Mouse (Mus musculus): ENCODE results near the gene Ttll2.
"Not testable (repeated sequence)": the region's sequence is repeated elsewhere in the genome, so short reads cannot be mapped to it uniquely, and the experiment has no call there.

The Ttll2 gene

DNA sequence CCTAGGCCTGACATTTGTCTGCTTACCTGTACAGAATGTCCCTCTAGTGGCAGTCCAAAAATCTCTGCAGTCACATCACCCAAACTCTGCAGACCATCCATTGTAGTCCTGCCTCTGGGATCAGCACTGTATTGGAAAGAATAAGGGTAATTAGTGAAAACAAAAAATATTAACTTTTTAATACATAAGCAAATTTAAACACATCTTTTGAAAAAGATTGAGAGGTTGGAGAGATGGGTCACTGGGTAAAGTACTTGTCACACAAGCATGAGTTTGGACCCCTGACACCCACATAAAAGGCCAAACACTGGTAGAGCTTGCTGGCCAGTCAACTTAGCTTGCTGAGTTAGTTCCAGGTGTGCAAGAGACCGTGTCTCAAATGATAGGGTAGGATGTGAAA lies at the start of gene Ttll2:
Gene Ttll2, minus strand, starts transcription at position 101 of the 400 bp plus-strand sequence.
- H3K9me3 ChIP-seq (ENCODE audit: low read length); H3K4me1 ChIP-seq (replicated peaks; ENCODE audit: low read depth, low read length); H3K36me3 ChIP-seq (ENCODE audit: insufficient read depth, low read length); H3K4me3 ChIP-seq (replicated peaks; ENCODE audit: low read length); H3K27me3 ChIP-seq (ENCODE audit: insufficient read depth, low read length): not testable (repeated sequence)

DNA sequence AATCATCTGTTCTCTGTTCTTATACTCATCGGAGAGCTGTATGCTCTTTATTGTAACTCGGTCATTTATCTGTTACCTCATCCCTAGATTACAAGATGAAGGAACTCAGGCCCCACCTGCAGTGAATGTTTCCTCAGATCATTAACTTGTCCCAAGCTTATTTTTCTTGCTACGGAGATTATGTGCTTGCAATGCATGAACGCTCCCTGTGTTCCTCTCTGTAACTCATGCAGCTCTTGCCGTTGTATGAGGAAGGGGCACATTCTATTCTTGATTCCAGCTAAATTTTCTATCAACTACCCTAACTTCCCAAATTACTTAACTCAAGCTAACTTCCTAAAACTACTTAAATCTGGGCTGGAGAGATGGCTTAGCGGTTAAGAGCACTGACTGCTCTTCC lies 47.3 kb upstream of the Ttll2 start:
- not testable (repeated sequence) for H3K4me3 ChIP-seq (replicated peaks; ENCODE audit: low read length); H3K9me3 ChIP-seq (ENCODE audit: low read length); H3K36me3 ChIP-seq (ENCODE audit: insufficient read depth, low read length); H3K27me3 ChIP-seq (ENCODE audit: insufficient read depth, low read length); H3K4me1 ChIP-seq (replicated peaks; ENCODE audit: low read depth, low read length)

DNA sequence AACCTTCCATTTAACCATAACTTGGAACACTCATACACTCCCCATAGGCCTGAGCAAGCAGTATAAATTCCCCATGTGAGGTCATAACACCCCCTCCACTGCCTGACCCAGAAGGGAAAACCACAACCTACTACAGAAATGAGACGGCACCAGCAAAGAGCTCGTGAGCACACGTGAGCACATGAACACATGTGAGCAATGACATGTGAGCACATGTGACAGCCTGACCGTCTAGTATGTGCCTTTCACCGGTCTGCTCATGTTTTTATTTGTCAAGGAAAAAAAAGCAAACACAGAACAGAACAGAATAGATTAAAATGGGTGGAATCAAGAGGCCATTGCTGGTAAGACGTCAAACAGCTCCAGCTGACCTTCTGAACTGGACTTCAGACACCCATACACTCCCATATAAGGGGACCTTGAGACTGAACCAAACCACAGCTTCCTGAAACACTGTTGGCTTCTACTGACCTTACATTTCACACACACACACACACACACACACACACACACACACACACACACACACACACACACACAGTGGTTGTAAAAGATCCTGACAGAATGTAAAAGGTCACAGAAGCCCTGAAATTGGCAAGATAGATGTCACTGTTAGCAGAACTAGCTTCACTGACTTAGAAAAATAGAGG lies 45.8 kb upstream of the Ttll2 start:
- not testable (repeated sequence) for H3K4me1 ChIP-seq (replicated peaks; ENCODE audit: low read depth, low read length); H3K27me3 ChIP-seq (ENCODE audit: insufficient read depth, low read length); H3K9me3 ChIP-seq (ENCODE audit: low read length); H3K36me3 ChIP-seq (ENCODE audit: insufficient read depth, low read length); H3K4me3 ChIP-seq (replicated peaks; ENCODE audit: low read length)

DNA sequence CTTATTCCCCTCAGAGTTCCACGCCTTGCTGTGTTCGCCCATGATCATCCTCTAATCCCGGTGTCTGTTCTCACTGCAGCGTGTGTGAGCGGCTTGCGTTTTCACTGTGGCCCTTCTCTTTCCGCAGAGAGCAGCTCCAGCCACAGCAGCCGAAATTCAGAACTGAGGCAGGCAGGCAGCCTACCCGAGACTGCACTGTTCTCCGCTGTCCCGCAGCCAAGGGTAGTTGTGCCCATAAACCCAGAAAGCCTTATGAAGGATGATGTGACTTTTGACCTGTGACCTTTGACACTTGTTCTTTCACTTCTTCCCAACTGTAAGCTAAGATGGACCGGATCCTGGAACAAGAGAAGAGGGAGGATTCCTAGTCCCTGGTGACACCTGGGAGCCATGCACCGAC lies 44.6 kb upstream of the Ttll2 start:
- not testable (repeated sequence) for H3K4me3 ChIP-seq (replicated peaks; ENCODE audit: low read length); H3K9me3 ChIP-seq (ENCODE audit: low read length); H3K27me3 ChIP-seq (ENCODE audit: insufficient read depth, low read length); H3K36me3 ChIP-seq (ENCODE audit: insufficient read depth, low read length); H3K4me1 ChIP-seq (replicated peaks; ENCODE audit: low read depth, low read length)

DNA sequence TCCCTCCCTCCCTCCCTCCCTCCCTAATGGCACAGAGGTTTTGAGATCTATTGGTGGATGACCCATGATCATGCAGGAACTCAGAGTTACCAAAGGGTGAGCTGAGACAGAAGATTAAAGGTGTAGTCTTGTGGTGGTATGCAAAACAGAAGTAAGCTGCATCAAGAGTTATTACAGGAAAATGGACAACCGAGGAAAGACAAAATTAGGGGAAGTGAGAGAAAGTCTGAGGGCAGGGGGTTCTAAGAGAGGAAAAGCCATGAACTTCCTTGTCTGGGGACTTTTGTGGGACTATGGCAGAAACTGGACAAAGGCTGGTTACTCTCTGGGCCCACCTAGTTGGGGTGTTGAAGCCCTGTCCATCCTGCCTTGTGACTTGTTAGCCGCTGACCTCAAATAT lies 43.8 kb upstream of the Ttll2 start:
- not testable (repeated sequence) for H3K9me3 ChIP-seq (ENCODE audit: low read length)

DNA sequence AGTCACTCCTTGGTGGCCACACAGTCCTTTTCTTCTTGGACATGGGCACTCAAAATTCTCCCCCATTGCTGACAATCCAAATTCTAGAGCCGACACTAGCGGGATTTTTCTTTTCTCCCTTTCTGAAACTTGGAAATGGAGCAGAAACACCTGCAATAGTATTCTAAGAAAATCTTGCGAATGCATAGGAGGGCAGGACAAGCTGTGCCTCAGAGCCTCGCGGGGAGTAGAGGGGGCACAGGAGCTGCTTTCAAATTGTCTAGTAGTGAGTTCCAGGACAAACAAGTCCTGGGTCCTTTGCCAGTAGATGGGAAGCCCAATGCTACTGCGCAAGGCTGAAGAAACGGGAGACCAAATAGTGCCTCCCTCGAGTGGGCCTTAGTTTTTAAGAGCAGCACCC lies 43.2 kb upstream of the Ttll2 start:
- H3K27me3 ChIP-seq (ENCODE audit: insufficient read depth, low read length); H3K4me3 ChIP-seq (replicated peaks; ENCODE audit: low read length); H3K9me3 ChIP-seq (ENCODE audit: low read length); H3K36me3 ChIP-seq (ENCODE audit: insufficient read depth, low read length); H3K4me1 ChIP-seq (replicated peaks; ENCODE audit: low read depth, low read length): not testable (repeated sequence)

More for the DNA sequence above, 43.8 kb upstream of the Ttll2 start:
- not testable (repeated sequence) for H3K27me3 ChIP-seq (ENCODE audit: insufficient read depth, low read length); H3K36me3 ChIP-seq (ENCODE audit: insufficient read depth, low read length); H3K4me3 ChIP-seq (replicated peaks; ENCODE audit: low read length); H3K4me1 ChIP-seq (replicated peaks; ENCODE audit: low read depth, low read length)

DNA sequence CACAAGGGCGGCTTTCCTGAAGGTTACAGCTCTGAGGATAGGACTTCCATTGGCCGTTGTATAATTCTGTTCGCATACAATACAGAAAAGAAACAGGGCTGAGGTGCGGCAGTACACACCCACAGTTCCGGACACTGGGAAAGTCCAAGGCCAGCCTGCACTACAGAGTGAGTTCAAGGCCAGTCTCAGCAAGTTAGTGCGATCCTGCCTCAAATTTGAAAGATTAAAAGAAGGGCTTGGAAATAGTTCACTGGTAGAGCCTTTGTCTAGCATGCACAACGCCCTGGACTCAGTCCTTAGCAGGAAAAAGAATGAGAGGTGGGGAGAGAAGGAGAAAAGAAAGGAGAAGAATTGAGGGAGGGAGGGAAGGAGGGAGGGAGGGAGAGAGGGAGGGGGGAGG lies 42.6 kb upstream of the Ttll2 start:
- H3K4me1 ChIP-seq (replicated peaks; ENCODE audit: low read depth, low read length); H3K27me3 ChIP-seq (ENCODE audit: insufficient read depth, low read length); H3K4me3 ChIP-seq (replicated peaks; ENCODE audit: low read length); H3K9me3 ChIP-seq (ENCODE audit: low read length); H3K36me3 ChIP-seq (ENCODE audit: insufficient read depth, low read length): not testable (repeated sequence)

DNA sequence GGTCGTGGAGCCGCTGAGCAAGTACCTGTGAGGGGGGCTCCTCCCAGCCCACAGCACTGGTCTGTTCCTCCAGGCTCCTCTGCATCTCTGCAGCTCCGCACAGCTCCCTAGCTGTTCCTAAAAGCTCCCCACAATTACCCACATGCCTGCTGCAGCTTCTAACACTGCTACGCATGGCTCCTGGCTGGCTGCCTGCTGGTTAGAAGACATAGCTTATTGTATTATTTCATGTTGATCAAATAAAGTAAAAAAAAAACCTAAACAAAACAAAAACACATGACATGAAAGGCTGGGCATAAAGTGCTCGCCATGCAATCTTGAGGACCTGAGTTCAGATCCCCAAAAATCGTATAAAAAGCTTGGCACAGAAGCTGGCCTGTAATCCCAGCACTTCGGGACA lies 37.4 kb upstream of the Ttll2 start:
- not testable (repeated sequence) for H3K36me3 ChIP-seq (ENCODE audit: insufficient read depth, low read length); H3K4me3 ChIP-seq (replicated peaks; ENCODE audit: low read length)

DNA sequence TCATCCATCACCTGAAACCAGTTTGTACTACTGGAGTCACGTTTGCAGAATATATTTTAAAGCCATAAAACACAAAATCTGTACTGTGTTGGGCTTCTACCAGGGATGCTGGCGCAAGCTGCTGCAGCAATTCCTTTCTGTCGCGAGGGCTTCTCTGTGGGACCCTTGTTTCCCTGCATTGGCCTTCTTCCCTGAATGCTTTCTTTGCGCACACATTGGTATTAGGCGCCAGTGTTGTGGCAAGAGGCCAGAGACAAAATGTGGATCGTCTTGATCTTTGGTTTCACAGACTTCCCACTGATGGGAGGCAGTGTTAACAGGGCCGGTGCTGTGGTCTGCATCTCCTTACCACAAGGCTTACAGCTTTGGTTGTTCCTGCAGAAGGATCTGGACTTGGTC lies 36.5 kb upstream of the Ttll2 start:
- H3K4me3 ChIP-seq (replicated peaks; ENCODE audit: low read length); H3K27me3 ChIP-seq (ENCODE audit: insufficient read depth, low read length); H3K9me3 ChIP-seq (ENCODE audit: low read length); H3K4me1 ChIP-seq (replicated peaks; ENCODE audit: low read depth, low read length); H3K36me3 ChIP-seq (ENCODE audit: insufficient read depth, low read length): not testable (repeated sequence)

More for the DNA sequence above, 37.4 kb upstream of the Ttll2 start:
- H3K9me3 ChIP-seq (ENCODE audit: low read length); H3K27me3 ChIP-seq (ENCODE audit: insufficient read depth, low read length); H3K4me1 ChIP-seq (replicated peaks; ENCODE audit: low read depth, low read length): not testable (repeated sequence)

DNA sequence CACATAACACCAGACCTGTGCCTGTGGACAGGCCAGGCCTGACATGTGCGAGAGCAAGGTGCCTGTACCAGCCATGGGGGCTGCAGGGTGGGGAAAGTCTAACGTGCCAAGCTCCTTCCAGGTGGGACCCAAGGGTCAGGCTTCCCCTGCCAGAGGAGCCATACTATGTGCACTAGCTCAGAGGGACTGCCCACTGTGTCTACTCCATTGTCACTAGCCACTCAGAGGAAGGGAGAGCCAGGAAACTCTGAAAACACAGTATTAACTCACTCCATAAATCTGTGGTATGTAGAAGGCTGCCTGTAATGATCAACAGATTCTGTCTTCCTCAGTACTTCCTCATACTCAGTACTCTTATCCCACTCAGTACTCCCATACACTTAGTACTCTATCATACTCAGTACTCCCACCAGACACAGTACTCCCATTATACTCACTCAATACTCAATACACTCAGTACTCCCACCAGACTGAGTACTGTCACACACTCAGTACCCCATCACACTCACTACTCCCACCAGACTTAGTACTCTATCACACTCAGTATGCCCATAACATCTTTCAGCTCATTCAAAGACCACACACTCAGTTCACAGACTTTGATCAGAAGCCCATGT lies 36.0 kb upstream of the Ttll2 start:
- H3K36me3 ChIP-seq (ENCODE audit: insufficient read depth, low read length); H3K4me1 ChIP-seq (replicated peaks; ENCODE audit: low read depth, low read length); H3K4me3 ChIP-seq (replicated peaks; ENCODE audit: low read length); H3K9me3 ChIP-seq (ENCODE audit: low read length); H3K27me3 ChIP-seq (ENCODE audit: insufficient read depth, low read length): not testable (repeated sequence)

DNA sequence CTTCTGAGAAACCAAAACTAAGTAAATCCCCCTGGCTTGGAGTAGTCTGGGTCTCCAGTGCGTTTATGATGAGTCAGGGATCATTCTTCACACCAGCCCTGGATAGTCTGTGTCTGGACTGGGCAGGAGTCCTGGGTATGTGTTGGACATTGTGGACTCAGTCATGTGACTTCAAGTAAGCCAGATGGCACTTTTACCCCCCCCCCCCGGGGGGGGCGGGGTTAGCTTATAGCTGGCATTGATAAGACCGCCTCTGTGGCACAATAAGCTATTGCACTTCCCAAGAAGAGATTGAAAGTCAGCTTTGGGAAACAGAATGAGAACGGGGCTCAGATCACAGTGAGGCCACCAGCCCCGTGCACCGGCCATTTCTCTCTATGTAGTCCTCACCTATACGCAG lies 33.5 kb upstream of the Ttll2 start:
- not testable (repeated sequence) for H3K4me1 ChIP-seq (replicated peaks; ENCODE audit: low read depth, low read length); H3K27me3 ChIP-seq (ENCODE audit: insufficient read depth, low read length); H3K36me3 ChIP-seq (ENCODE audit: insufficient read depth, low read length); H3K4me3 ChIP-seq (replicated peaks; ENCODE audit: low read length); H3K9me3 ChIP-seq (ENCODE audit: low read length)

DNA sequence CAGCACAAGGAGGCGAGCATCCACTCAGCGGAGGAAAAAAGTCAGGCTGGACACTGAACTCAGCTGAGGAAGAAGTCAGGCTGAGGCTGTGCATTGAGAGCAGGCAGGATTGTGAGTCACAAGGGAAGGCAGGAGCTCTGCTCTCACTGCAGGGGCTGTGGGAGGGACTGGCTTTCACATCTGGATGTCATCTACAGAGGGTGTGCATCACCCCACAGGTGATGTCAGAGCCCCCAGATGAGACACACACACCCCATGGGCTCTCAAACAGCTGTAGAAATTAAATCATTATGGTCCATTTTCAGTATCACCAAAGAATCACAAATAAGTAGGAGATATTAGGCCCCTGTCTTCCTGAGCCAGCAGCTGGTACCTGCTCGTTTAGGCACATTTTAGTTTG lies 32.9 kb upstream of the Ttll2 start, which contains the start of gene Unc93a2:
Gene Unc93a2, minus strand, starts transcription at position 101 of the 400 bp plus-strand sequence.
- H3K9me3 ChIP-seq (ENCODE audit: low read length); H3K27me3 ChIP-seq (ENCODE audit: insufficient read depth, low read length); H3K36me3 ChIP-seq (ENCODE audit: insufficient read depth, low read length); H3K4me1 ChIP-seq (replicated peaks; ENCODE audit: low read depth, low read length); H3K4me3 ChIP-seq (replicated peaks; ENCODE audit: low read length): not testable (repeated sequence)

DNA sequence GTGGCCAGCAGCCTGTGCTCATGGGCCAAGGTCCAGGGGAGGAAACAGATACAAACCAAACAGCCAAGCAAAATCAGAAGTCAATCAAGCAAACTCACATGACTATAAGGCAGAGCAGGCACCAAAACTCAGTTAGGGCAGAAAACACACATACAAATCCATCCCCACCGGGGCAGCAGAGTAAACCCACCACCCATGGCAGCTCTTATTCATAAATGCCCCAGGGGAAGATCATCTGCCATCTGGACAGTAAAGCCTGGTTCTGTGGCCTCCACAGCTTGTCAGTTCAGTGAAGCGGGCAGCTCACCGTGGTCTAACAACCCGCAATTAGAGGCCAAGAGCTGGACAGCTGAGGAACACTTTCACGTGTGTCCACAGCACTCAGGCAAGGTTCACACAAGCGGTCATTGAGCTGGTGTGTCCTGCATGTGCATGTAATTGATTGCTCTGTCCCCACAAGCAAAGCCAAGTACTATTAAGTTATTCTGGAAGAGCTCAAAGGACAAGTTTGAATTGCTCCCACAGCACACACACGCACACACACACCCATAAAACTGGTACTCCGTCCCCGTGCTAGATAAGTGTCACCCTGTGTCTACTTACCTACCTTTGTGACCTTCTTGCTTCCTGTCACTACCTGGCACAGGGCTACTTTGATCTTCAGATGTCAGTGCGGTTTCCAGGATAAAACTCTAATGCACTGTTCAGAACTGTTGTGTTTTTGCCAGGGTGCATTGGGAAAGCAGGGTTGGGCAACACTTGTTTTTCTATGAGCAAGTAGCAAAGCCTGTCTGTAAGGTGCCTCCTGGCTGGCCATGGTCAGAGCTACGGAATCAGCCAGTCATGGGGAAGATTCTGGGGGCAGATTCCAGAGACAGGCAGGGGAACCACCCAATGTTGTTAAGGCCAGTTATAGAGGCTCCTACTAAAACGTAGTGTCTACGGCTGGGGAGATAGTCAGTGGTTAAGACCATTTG lies 31.0 kb upstream of the Ttll2 start:
- H3K9me3 ChIP-seq (ENCODE audit: low read length); H3K4me3 ChIP-seq (replicated peaks; ENCODE audit: low read length); H3K36me3 ChIP-seq (ENCODE audit: insufficient read depth, low read length); H3K4me1 ChIP-seq (replicated peaks; ENCODE audit: low read depth, low read length); H3K27me3 ChIP-seq (ENCODE audit: insufficient read depth, low read length): not testable (repeated sequence)

DNA sequence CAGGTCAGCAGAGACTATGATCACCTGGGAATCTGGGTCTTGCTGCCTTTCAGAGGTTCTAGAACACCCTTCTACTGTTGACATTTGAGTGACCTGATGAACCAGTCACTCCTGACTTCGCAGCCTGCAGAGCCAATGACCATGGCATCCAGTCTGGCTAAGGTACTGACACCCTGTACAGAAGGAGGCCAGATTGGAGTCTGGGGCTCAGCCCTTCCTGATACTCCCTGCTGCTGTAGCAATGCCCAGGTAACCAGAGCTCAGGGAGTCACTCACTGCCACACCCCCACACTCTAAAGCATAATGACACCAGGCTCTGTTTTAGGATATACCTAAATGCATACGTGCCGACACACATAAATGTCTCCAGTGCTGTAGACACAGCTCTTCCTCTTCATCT lies 30.2 kb upstream of the Ttll2 start:
- H3K4me3 ChIP-seq (replicated peaks; ENCODE audit: low read length); H3K4me1 ChIP-seq (replicated peaks; ENCODE audit: low read depth, low read length); H3K9me3 ChIP-seq (ENCODE audit: low read length): not testable (repeated sequence)

More for the DNA sequence above, 30.2 kb upstream of the Ttll2 start:
- H3K27me3 ChIP-seq (ENCODE audit: insufficient read depth, low read length); H3K36me3 ChIP-seq (ENCODE audit: insufficient read depth, low read length): not testable (repeated sequence)

Data from E14TG2a.4 (cell line).